Mouse (Mus musculus) kidney, adult 18-20 months (tissue): ENCODE data around the gene Slc16a11.

Experiments
- DNase-seq: peaks from one replicate; pipeline ENCODE4 v3.0.0; 2021

The Slc16a11 gene

DNA sequence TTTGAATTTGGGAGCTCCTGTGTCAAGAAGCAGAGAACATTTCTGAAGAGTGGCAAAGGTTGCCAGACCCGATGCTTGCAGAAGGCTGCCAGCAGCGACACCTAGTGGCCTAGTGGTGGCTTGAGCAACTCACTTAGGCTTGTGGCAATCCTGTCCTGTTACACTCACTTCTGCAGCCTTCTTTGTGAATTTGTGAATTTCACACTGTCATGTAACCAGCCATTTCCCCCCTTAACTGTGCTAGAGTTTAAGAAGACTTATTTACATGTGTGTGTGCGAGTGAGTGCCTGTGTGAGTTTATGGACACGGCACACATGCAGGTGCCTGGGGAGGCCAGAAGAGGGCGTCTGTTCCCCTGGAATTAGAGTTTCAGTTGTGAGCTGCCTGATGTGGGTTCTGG lies 10.9 kb upstream of the Slc16a11 start:
- DNase-seq = peak; percentile 90

DNA sequence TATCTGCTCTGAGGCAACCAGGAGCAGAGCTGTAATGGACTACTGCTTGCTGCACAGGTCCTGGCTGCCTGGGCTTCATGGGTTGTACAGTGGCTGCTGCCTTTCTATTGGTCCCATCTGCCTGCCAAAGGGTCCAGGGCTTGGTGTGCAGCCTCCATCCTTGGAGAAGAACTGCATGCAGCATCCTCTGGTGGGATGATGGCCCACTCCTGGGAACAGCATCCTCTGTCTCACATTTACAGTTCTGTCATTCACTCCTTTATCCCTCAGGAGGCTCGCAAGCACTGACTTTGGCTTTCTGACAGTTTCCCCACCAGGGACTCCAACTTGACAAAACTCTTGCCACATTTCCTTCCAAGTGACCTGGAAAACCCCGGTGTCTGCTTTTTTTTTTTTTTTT lies 5.8 kb upstream of the Slc16a11 start:
- DNase-seq = no peak

DNA sequence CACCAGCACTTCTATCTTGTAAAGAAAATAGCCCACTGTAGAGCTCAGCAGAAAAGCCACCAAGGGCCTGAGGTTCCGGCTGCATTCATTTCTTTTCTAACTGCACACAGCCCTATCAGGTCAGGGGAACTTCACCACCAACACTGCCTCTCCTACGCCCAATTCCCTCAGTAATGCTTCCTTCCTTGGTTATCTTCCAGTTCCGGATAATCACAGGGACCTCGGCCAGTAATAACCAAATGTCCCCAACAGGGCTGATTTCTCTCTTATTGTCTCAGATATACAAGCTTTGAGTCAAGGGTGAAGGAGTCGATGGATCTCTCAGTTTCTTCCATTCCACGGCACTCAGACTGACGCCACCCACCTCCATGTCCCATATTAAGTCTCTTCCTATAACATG lies 5.3 kb upstream of the Slc16a11 start:
- no peak for DNase-seq

GRCm38 (mm10) chr11:70208778-70209388 lies 3.7 kb upstream of the Slc16a11 start:
- DNase-seq = no peak

GRCm38 (mm10) chr11:70210681-70211080 lies 1.9 kb upstream of the Slc16a11 start:
- DNase-seq = no peak

GRCm38 (mm10) chr11:70211972-70212371 lies 580 bp upstream of the Slc16a11 start:
- DNase-seq = no peak

DNA sequence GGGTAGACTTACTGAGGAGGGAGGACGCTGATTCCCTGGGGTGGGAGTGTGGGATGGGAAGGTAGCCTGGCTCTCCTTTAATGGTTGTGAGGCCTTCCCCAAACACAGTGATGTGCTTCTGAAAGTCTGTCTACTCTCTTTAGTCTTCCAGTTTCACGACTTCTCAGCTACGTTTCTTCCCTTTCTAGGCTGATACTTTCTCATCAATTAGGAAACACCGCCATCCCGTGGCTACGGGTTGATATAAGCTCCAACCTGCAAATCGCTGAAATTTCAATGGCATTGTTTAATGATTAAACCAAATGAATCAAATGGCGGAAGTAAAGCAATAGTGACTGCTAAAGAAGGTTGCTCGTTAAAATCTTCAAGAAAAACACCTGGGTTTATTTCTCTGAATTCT lies 344 bp downstream of the Slc16a11 start:
- peak; percentile 82 for DNase-seq

GRCm38 (mm10) chr11:70213736-70214135 lies 1.2 kb downstream of the Slc16a11 start:
- peak; percentile 53 for DNase-seq

DNA sequence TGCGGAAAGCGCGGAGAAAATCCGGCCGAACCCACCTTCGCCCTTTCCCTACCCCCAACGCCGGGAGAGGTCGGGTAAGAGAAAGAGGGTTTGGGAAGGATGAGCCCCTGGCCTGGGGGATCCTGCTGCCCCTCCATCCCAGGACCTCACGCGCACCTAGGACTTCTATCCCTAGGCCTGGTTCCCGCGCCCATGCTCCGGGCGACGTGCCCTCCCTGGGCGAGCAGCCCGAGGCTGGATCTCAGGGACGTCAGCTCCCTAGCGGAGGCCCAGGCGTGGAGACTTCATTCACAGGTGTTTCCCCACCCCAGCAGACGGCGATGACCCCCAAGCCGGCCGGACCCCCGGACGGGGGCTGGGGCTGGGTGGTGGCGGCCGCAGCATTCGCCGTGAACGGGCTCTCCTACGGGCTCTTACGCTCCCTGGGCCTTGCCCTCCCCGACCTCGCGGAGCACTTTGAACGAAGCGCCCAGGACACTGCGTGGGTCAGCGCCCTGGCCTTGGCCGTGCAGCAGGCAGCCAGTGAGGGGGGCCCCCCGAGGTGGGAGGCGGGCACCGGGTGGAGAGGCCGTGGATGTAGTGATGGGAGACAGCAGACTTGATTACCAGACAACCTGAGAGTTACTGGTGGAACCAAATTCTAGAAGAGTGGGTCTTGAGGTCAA lies 1.8 kb downstream of the Slc16a11 start:
- DNase-seq = peak; percentile 83

- no peak for DNase-seq
These were observed 2.3 kb downstream of the Slc16a11 start for GRCm38 (mm10) chr11:70214856-70215209.

GRCm38 (mm10) chr11:70215301-70215700 lies 2.7 kb downstream of the Slc16a11 start:
- peak; percentile 73 for DNase-seq

GRCm38 (mm10) chr11:70216103-70216502 lies 3.6 kb downstream of the Slc16a11 start:
- DNase-seq = no peak

GRCm38 (mm10) chr11:70218039-70218438 lies 5.5 kb downstream of the Slc16a11 start:
- DNase-seq = no peak

DNA sequence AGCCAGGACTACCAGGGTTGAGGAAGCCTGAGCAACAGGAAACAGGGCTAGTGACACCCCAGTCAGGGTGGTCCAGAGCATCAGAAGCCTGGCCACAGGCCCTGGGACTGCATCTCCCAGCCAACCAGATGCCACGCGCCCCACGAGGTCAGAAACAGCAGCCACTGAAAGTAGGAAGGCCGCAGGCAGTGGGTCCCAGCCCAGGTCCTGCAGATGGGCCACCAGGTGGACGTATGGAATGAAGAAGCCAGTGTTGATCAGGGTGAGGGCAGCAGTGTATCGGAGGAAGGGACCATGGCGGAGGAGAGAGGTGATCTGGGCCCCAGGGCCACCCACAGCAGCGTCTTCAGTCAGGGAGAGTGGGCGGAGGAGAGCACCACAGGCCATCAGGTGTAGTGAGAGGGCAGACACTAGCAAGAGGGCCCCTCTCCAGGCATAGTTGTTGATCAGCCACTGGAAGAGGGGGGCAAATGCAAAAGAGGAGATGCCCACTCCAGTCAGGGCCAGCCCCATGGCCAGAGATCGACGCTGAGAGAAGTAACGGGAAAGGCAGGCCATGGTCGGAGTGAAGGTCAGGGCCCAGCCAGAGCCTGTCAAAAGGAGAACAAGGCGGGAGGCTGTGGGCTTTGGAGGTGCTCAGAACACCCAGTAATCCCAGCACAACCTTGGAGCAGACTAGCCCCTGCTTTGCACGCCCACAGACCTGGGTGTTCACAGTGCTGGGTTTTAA lies 6.4 kb downstream of the Slc16a11 start:
- DNase-seq = peak; percentile 53

GRCm38 (mm10) chr11:70219873-70220272 lies 7.3 kb downstream of the Slc16a11 start:
- no peak for DNase-seq

- DNase-seq = no peak
These were observed 7.8 kb downstream of the Slc16a11 start for GRCm38 (mm10) chr11:70220323-70220722.

- peak; percentile 96 for DNase-seq
These were observed 8.4 kb downstream of the Slc16a11 start, which contains the start of gene Slc16a13 for GRCm38 (mm10) chr11:70220731-70221602. Gene Slc16a13 (minus strand): TSS chr11:70221064.

DNA sequence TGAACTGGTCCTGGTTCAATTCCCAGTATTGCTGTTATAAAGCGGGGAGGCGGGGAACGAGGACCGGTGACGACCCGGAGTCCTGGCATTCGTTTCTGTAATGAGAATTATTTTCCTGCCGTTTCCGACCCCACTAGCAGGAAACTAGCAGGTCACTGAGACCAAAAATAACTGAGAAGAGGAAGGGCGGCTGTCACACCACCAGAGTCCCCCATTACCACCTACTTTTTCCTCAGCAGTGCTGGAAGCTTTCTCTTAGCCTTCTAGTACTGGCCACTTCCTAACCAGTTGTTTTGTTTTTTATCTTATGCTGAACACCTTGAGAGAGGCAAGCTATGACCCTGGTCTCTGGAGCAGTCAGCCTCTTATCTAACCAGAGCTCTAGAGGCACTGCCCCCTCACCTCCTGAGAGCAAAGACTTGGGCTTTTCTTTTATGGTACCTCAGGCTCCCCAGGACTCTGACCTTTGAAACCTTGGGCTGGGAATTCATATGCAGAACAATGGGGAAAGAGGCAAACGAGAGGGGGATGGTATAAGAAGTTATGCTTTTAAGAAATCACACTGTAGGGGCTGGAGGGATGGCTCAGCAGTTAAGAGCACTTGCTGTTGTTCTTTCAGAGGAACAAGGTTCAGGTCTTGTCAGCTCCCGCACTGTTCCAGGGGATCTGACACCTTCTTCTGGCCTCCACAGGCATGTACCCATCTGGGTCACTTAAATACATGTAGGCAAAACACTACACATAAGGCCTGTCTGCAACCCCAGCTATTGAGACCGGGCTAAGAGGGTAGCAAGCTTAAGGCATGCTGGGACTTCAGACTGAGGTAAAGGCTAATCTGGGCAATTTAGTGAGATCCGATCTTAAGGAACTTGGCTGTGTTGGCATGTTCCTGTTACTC lies 9.3 kb downstream of the Slc16a11 start:
- peak; percentile 57 for DNase-seq

DNA sequence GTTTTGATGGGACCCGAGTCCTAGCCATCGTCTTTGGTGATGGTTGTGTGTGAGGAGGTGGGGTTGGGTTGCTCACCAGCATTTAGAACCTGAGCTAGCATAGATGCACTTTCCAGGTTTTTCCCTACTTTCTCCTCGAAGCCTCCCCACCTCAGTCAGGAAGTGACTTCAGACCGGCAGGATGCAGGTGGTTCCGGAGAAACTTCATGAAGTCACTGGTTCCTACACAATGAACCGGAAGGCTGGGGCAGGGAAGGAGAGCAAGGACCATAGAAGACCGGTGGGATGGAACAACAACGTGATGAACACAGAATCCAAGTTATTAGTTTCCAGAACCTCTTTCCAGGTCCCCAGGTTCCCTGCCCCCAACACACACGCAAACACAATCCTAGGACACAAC lies 11.2 kb downstream of the Slc16a11 start:
- peak; percentile 49 for DNase-seq

- DNase-seq = peak; percentile 11
These were observed 13.4 kb downstream of the Slc16a11 start for GRCm38 (mm10) chr11:70225798-70226601.

GRCm38 (mm10) chr11:70226602-70226890 lies 14.0 kb downstream of the Slc16a11 start:
- peak; percentile 59 for DNase-seq
